8 mouse cellular contexts compared by ENCODE assay signal in genomic region chr17:24529883-24530282, GRCm38 (mm10). TPM values are rescaled to one million over a fixed set of nuclear protein-coding genes. Genes with fewer than 3 reads are reported as not detected.
DNase-seq lines count a peak whose midpoint lies in the region; ATAC-seq lines count a peak whose summit lies in the region.

No protein-coding gene starts in this region.

- H3K9me3 ChIP-seq in kidney, embryonic 14.5 days (ENCODE audit: control insufficient read depth, low read length), result no peaks in the 10 kb centered on the region
- H3K9me3 ChIP-seq in hindbrain, embryonic 16.5 days (ENCODE audit: control insufficient read depth, low read length), result no peaks in the 10 kb centered on the region
- H3K9me3 ChIP-seq in midbrain, embryonic 14.5 days (ENCODE audit: control insufficient read depth, low read length), result no peaks in the 10 kb centered on the region

- ATAC-seq in kidney, embryonic 14.5 days (ENCODE audit: low FRiP score, low TSS enrichment), result no peak
- no peak for ATAC-seq in hindbrain, embryonic 16.5 days
- ATAC-seq in midbrain, embryonic 14.5 days (ENCODE audit: low FRiP score, low TSS enrichment), result no peak

- peaks cover 33% of the 10 kb centered on the region for H3K4me1 ChIP-seq in kidney, embryonic 14.5 days (ENCODE audit: control insufficient read depth, insufficient read depth, low read length)
- peaks cover 51% of the 10 kb centered on the region for H3K4me1 ChIP-seq in hindbrain, embryonic 16.5 days (ENCODE audit: control insufficient read depth, insufficient read depth, low read depth, low read length)
- peaks cover 30% of the 10 kb centered on the region for H3K4me1 ChIP-seq in midbrain, embryonic 14.5 days (ENCODE audit: control insufficient read depth, insufficient read depth, low read length)

- H3K4me2 ChIP-seq in kidney, embryonic 14.5 days (replicated peaks; ENCODE audit: low read depth, low read length), result peak overlapping the region; percentile 79
- peak overlapping the region; percentile 71 for H3K4me2 ChIP-seq in hindbrain, embryonic 16.5 days (ENCODE audit: low read length)
- H3K4me2 ChIP-seq in midbrain, embryonic 14.5 days (ENCODE audit: low read length), result peak overlapping the region; percentile 91

- H3K36me3 ChIP-seq in kidney, embryonic 14.5 days (ENCODE audit: control insufficient read depth, insufficient read depth, low read length), result peaks cover 21% of the 10 kb centered on the region
- no peaks in the 10 kb centered on the region; the same call in 1 of the 2 replicates for H3K36me3 ChIP-seq in hindbrain, embryonic 16.5 days (ENCODE audit: control insufficient read depth, insufficient read depth, low read length)
- peaks cover 17% of the 10 kb centered on the region for H3K36me3 ChIP-seq in midbrain, embryonic 14.5 days (ENCODE audit: control insufficient read depth, insufficient read depth, low read length)

- H3K27ac ChIP-seq in kidney, embryonic 14.5 days (ENCODE audit: low read depth, low read length), result peak overlapping the region; percentile 90
- no peak overlapping the region for H3K27ac ChIP-seq in hindbrain, embryonic 16.5 days (ENCODE audit: low read depth, low read length)
- H3K27ac ChIP-seq in midbrain, embryonic 14.5 days (replicated peaks; ENCODE audit: low read depth, low read length), result peak overlapping the region; percentile 37; the same call in 1 of the 2 replicates

- H3K27me3 ChIP-seq in kidney, embryonic 14.5 days (ENCODE audit: control insufficient read depth, insufficient read depth, low read length), result no peaks in the 10 kb centered on the region
- H3K27me3 ChIP-seq in hindbrain, embryonic 16.5 days (replicated peaks; ENCODE audit: control insufficient read depth, insufficient read depth, low read length), result no peaks in the 10 kb centered on the region
- H3K27me3 ChIP-seq in midbrain, embryonic 14.5 days (ENCODE audit: control insufficient read depth, insufficient read depth, low read length), result no peaks in the 10 kb centered on the region

- no peak for DNase-seq in kidney, postnatal 14 days
- DNase-seq in ZHBTc4 (ENCODE audit: low read depth, low spot score), result peak; percentile 72
- DNase-seq in midbrain, embryonic 14.5 days, result no peak
- no peak for DNase-seq in gastrocnemius, adult 8-10 months (ENCODE audit: low spot score in 2 of 2)
- DNase-seq in spleen, adult 18-20 months, result no peak
- no peak for DNase-seq in cerebellum, postnatal 4 days (ENCODE audit: low spot score in 2 of 2)

- H3K9ac ChIP-seq in kidney, embryonic 14.5 days (ENCODE audit: low read depth, low read length), result peak overlapping the region; percentile 78
- peak overlapping the region; percentile 70 for H3K9ac ChIP-seq in hindbrain, embryonic 16.5 days (ENCODE audit: low read depth, low read length)
- peak overlapping the region; percentile 49 for H3K9ac ChIP-seq in midbrain, embryonic 14.5 days (replicated peaks; ENCODE audit: low read length)

- 22% methylated on average over 5 of the region's 5 CpGs for WGBS in kidney, embryonic 14.5 days
- WGBS in hindbrain, embryonic 16.5 days, result 19% methylated on average over 5 of the region's 5 CpGs
- WGBS in midbrain, embryonic 14.5 days, result 30% methylated on average over 5 of the region's 5 CpGs

- H3K4me3 ChIP-seq in kidney, embryonic 14.5 days (ENCODE audit: low read length), result peak overlapping the region; percentile 62
- peak overlapping the region; percentile 94 for H3K4me3 ChIP-seq in hindbrain, embryonic 16.5 days (ENCODE audit: low read length)
- H3K4me3 ChIP-seq in midbrain, embryonic 14.5 days (replicated peaks; ENCODE audit: low read depth, low read length), result peak overlapping the region; percentile 81

RNA-seq across cellular contexts. Expression of gene Traf7, which starts 2.1 kb away (rescaled TPM):
- polyA plus RNA-seq in kidney, embryonic 14.5 days (2014; fragmentation: Nextera tagmentation; extraction: Ambion mirVana), result 69.0 and 88.5 TPM in 2 replicates
- 85.9 and 94.2 TPM in 2 replicates for polyA plus RNA-seq in hindbrain, embryonic 16.5 days (2015; fragmentation: Nextera tagmentation; extraction: Ambion mirVana)
- 86.2 and 90.8 TPM in 2 replicates for polyA plus RNA-seq in midbrain, embryonic 14.5 days (2014; fragmentation: Nextera tagmentation; extraction: Ambion mirVana)
- total RNA-seq in gastrocnemius, adult 8-10 months (2022), result 10 to 100 TPM; 25.0 to 28.2 (median 26.2) TPM

RNA-seq across cellular contexts. Expression of gene Rab26, which starts 4.1 kb away (rescaled TPM):
- 2.7 and 2.8 TPM in 2 replicates for polyA plus RNA-seq in kidney, embryonic 14.5 days (2014; fragmentation: Nextera tagmentation; extraction: Ambion mirVana)
- 10.9 and 13.0 TPM in 2 replicates for polyA plus RNA-seq in hindbrain, embryonic 16.5 days (2015; fragmentation: Nextera tagmentation; extraction: Ambion mirVana)
- 4.9 and 6.5 TPM in 2 replicates for polyA plus RNA-seq in midbrain, embryonic 14.5 days (2014; fragmentation: Nextera tagmentation; extraction: Ambion mirVana)
- under 1 TPM in 1 of 4 experiments, not detected in 3; 0.27 TPM for total RNA-seq in gastrocnemius, adult 8-10 months (2022)

RNA-seq across cellular contexts. Expression of gene Pkd1, which starts 19.8 kb away (rescaled TPM):
- polyA plus RNA-seq in kidney, embryonic 14.5 days (2014; fragmentation: Nextera tagmentation; extraction: Ambion mirVana), result 16.7 and 31.6 TPM in 2 replicates
- polyA plus RNA-seq in hindbrain, embryonic 16.5 days (2015; fragmentation: Nextera tagmentation; extraction: Ambion mirVana), result 26.8 and 29.9 TPM in 2 replicates
- 18.0 and 28.3 TPM in 2 replicates for polyA plus RNA-seq in midbrain, embryonic 14.5 days (2014; fragmentation: Nextera tagmentation; extraction: Ambion mirVana)
- 10 to 100 TPM; 14.6 to 20.4 (median 19.0) TPM for total RNA-seq in gastrocnemius, adult 8-10 months (2022)

RNA-seq across cellular contexts. Expression of gene Caskin1, which starts 41.5 kb away (rescaled TPM):
- 1.6 and 1.8 TPM in 2 replicates for polyA plus RNA-seq in kidney, embryonic 14.5 days (2014; fragmentation: Nextera tagmentation; extraction: Ambion mirVana)
- polyA plus RNA-seq in hindbrain, embryonic 16.5 days (2015; fragmentation: Nextera tagmentation; extraction: Ambion mirVana), result 43.6 and 44.6 TPM in 2 replicates
- polyA plus RNA-seq in midbrain, embryonic 14.5 days (2014; fragmentation: Nextera tagmentation; extraction: Ambion mirVana), result 34.8 and 37.5 TPM in 2 replicates
- under 1 TPM in 2 of 4 experiments, not detected in 2; 0.05 to 0.21 TPM for total RNA-seq in gastrocnemius, adult 8-10 months (2022)

RNA-seq across cellular contexts. Expression of gene Mlst8, which starts 51.0 kb away (rescaled TPM):
- polyA plus RNA-seq in kidney, embryonic 14.5 days (2014; fragmentation: Nextera tagmentation; extraction: Ambion mirVana), result 36.4 and 36.9 TPM in 2 replicates
- 36.2 and 39.3 TPM in 2 replicates for polyA plus RNA-seq in hindbrain, embryonic 16.5 days (2015; fragmentation: Nextera tagmentation; extraction: Ambion mirVana)
- polyA plus RNA-seq in midbrain, embryonic 14.5 days (2014; fragmentation: Nextera tagmentation; extraction: Ambion mirVana), result 36.2 and 43.0 TPM in 2 replicates
- total RNA-seq in gastrocnemius, adult 8-10 months (2022), result 10 to 100 TPM in 2 of 4 experiments, 1 to 10 TPM in 2; 8.2 to 11.3 (median 9.6) TPM
